ENCODE assay signal across 26 mouse cellular contexts in genomic region chr1:33996105-33996887, GRCm38 (mm10).
DNase-seq lines count a peak whose midpoint lies in the region; ATAC-seq and TF ChIP-seq lines count a peak whose summit lies in the region.
"Had no signal": no experiment of that assay in that cellular context is flagged by ENCODE, and none has a peak within 500 bp of the region (broad histone marks: within the 10 kb centered on the region; RNA-seq: fewer than 3 reads in every experiment).

No protein-coding gene starts in this region.

- H3K4me1 ChIP-seq in liver, adult 2 months (ENCODE audit: control insufficient read depth, insufficient read depth, low read length), result no peaks in the 10 kb centered on the region
- H3K4me1 ChIP-seq in liver, embryonic 11.5 days (replicated peaks; ENCODE audit: control insufficient read depth, insufficient read depth, low read length), result no peaks in the 10 kb centered on the region
- H3K4me1 ChIP-seq in liver, embryonic 13.5 days (replicated peaks), result peaks cover 5% of the 10 kb centered on the region; the same call in 1 of the 2 replicates
- H3K4me1 ChIP-seq in stomach, postnatal 0 days (replicated peaks; ENCODE audit: control insufficient read depth, insufficient read depth), result no peaks in the 10 kb centered on the region
- H3K4me1 ChIP-seq: forebrain, embryonic 12.5 days; hindbrain, embryonic 15.5 days; intestine, embryonic 15.5 days; midbrain, embryonic 15.5 days; neural tube, embryonic 13.5 days had no signal

- H3K27me3 ChIP-seq in liver, adult 2 months (ENCODE audit: control insufficient read depth, insufficient read depth, low read length), result peaks cover 3% of the 10 kb centered on the region; the same call in 1 of the 2 replicates
- no peaks in the 10 kb centered on the region for H3K27me3 ChIP-seq in liver, embryonic 11.5 days (replicated peaks; ENCODE audit: control insufficient read depth, insufficient read depth, low read length)
- H3K27me3 ChIP-seq in liver, embryonic 13.5 days, result no peaks in the 10 kb centered on the region
- H3K27me3 ChIP-seq in stomach, postnatal 0 days (ENCODE audit: control insufficient read depth, insufficient read depth, low read length), result no peaks in the 10 kb centered on the region
- H3K27me3 ChIP-seq: embryonic facial prominence, embryonic 13.5 days; forebrain, embryonic 12.5 days; hindbrain, embryonic 15.5 days; intestine, embryonic 15.5 days; midbrain, embryonic 15.5 days; neural tube, embryonic 13.5 days had no signal

- no peak for ATAC-seq in liver, embryonic 11.5 days (replicated peaks; ENCODE audit: low FRiP score)
- ATAC-seq in liver, embryonic 13.5 days (ENCODE audit: low read depth), result peak; percentile 45
- no peak for ATAC-seq in activated CD4-positive, CD25-positive, alpha-beta regulatory T cell, adult 4 months
- ATAC-seq in stomach, postnatal 0 days (ENCODE audit: low FRiP score, low TSS enrichment), result no peak
- ATAC-seq: intestine, embryonic 15.5 days; midbrain, embryonic 15.5 days had no signal

- H3K9me3 ChIP-seq in liver, embryonic 11.5 days (ENCODE audit: control insufficient read depth, low read length), result no peaks in the 10 kb centered on the region
- H3K9me3 ChIP-seq in liver, embryonic 13.5 days (replicated peaks), result no peaks in the 10 kb centered on the region
- H3K9me3 ChIP-seq in stomach, postnatal 0 days (ENCODE audit: control insufficient read depth, low read length), result no peaks in the 10 kb centered on the region
- H3K9me3 ChIP-seq: embryonic facial prominence, embryonic 13.5 days; forebrain, embryonic 12.5 days; heart, embryonic 10.5 days; hindbrain, embryonic 15.5 days; intestine, embryonic 15.5 days; limb, embryonic 10.5 days; midbrain, embryonic 15.5 days; neural tube, embryonic 13.5 days had no signal

- no peak for TF ChIP-seq EP300 in stomach, postnatal 0 days (optimal IDR thresholded peaks at IDR 0.05)

- H3K9ac ChIP-seq in liver, adult 2 months (ENCODE audit: low read depth, low read length), result no peak overlapping the region
- H3K9ac ChIP-seq in liver, embryonic 11.5 days (ENCODE audit: low read depth, low read length), result no peak overlapping the region
- H3K9ac ChIP-seq in liver, embryonic 13.5 days, result no peak overlapping the region
- no peak overlapping the region for H3K9ac ChIP-seq in stomach, postnatal 0 days (ENCODE audit: low read length)
- H3K9ac ChIP-seq: embryonic facial prominence, embryonic 13.5 days; forebrain, embryonic 12.5 days; hindbrain, embryonic 15.5 days; intestine, embryonic 15.5 days; midbrain, embryonic 15.5 days; neural tube, embryonic 13.5 days had no signal

- H3K27ac ChIP-seq in liver, adult 2 months (replicated peaks; ENCODE audit: insufficient read depth, low read depth, low read length), result no peak overlapping the region
- no peak overlapping the region for H3K27ac ChIP-seq in liver, embryonic 11.5 days (ENCODE audit: low read depth, low read length)
- H3K27ac ChIP-seq in liver, embryonic 13.5 days, result no peak overlapping the region
- H3K27ac ChIP-seq in stomach, postnatal 0 days (replicated peaks), result no peak overlapping the region
- H3K27ac ChIP-seq: embryonic facial prominence, embryonic 13.5 days; forebrain, embryonic 12.5 days; heart, embryonic 10.5 days; hindbrain, embryonic 15.5 days; intestine, embryonic 15.5 days; limb, embryonic 10.5 days; midbrain, embryonic 15.5 days; neural tube, embryonic 13.5 days had no signal

- no peak for TF ChIP-seq POLR2A in liver, adult 2 months (IDR thresholded peaks at IDR 0.05; ENCODE audit: extremely low read depth, insufficient read depth, low read length)

- no peak overlapping the region for H3K4me2 ChIP-seq in liver, embryonic 11.5 days
- H3K4me2 ChIP-seq in liver, embryonic 13.5 days, result no peak overlapping the region
- no peak overlapping the region for H3K4me2 ChIP-seq in stomach, postnatal 0 days (replicated peaks; ENCODE audit: low read depth)
- H3K4me2 ChIP-seq: embryonic facial prominence, embryonic 13.5 days; forebrain, embryonic 12.5 days; hindbrain, embryonic 15.5 days; intestine, embryonic 15.5 days; midbrain, embryonic 15.5 days; neural tube, embryonic 13.5 days had no signal

- WGBS in liver, adult 2 months, result 35% methylated on average over 5 of the region's 5 CpGs
- WGBS in liver, embryonic 11.5 days, result 75% methylated on average over 5 of the region's 5 CpGs
- WGBS in liver, embryonic 13.5 days (ENCODE audit: insufficient replicate concordance), result 68% methylated on average over 5 of the region's 5 CpGs
- 76% methylated on average over 5 of the region's 5 CpGs for WGBS in stomach, postnatal 0 days

- H3K4me3 ChIP-seq in liver, adult 2 months (ENCODE audit: insufficient read depth, low read depth, low read length), result no peak overlapping the region
- no peak overlapping the region for H3K4me3 ChIP-seq in liver, embryonic 11.5 days (ENCODE audit: low read depth, low read length)
- no peak overlapping the region for H3K4me3 ChIP-seq in liver, embryonic 13.5 days (replicated peaks)
- H3K4me3 ChIP-seq in stomach, postnatal 0 days (ENCODE audit: low read depth, low read length), result no peak overlapping the region
- H3K4me3 ChIP-seq: embryonic facial prominence, embryonic 13.5 days; erythroblast, embryonic 14.5 days; forebrain, embryonic 12.5 days; heart, embryonic 10.5 days; hindbrain, embryonic 15.5 days; intestine, embryonic 15.5 days; limb, embryonic 10.5 days; midbrain, embryonic 15.5 days; neural tube, embryonic 13.5 days had no signal

- no peak for TF ChIP-seq CTCF in liver, adult 2 months (IDR thresholded peaks at IDR 0.05; ENCODE audit: low read depth, low read length)
- no peak for TF ChIP-seq CTCF in stomach, postnatal 0 days (IDR thresholded peaks at IDR 0.05; ENCODE audit: low read depth)

- H3K36me3 ChIP-seq in liver, adult 2 months (ENCODE audit: control insufficient read depth, insufficient read depth, low read length), result no peaks in the 10 kb centered on the region
- no peaks in the 10 kb centered on the region for H3K36me3 ChIP-seq in liver, embryonic 11.5 days (ENCODE audit: control insufficient read depth, insufficient read depth, low read length)
- no peaks in the 10 kb centered on the region for H3K36me3 ChIP-seq in liver, embryonic 13.5 days
- no peaks in the 10 kb centered on the region for H3K36me3 ChIP-seq in stomach, postnatal 0 days (ENCODE audit: control insufficient read depth, insufficient read depth, low read length)
- H3K36me3 ChIP-seq: embryonic facial prominence, embryonic 13.5 days; forebrain, embryonic 12.5 days; heart, embryonic 10.5 days; hindbrain, embryonic 15.5 days; intestine, embryonic 15.5 days; limb, embryonic 10.5 days; midbrain, embryonic 15.5 days; neural tube, embryonic 13.5 days had no signal

- peak; percentile 35 to 83 for DNase-seq in adrenal gland, adult (ENCODE audit: inconsistent age in 2 of 2, low spot score in 1 of 2)
- no peak for DNase-seq in adrenal gland, postnatal 4 days (ENCODE audit: low spot score in 2 of 2)
- DNase-seq in liver, adult 2 months (ENCODE audit: extremely low read depth, low read depth, low spot score), result peak; percentile 22
- no peak for DNase-seq in liver, embryonic 11.5 days (ENCODE audit: low spot score)
- DNase-seq in liver, embryonic 13.5 days, result no peak
- DNase-seq in retina, embryonic 14.5 days (ENCODE audit: low spot score), result peak; percentile 32
- no peak for DNase-seq in stomach, postnatal 0 days (ENCODE audit: low spot score)
- DNase-seq: cerebellum, adult 9-11 months; gastrocnemius, postnatal 36 days; kidney, adult 9 months; kidney, postnatal 14 days; lung, adult 18-20 months; lung, postnatal 10 days; right cerebral cortex, adult 18-20 months; right cerebral cortex, postnatal 4 days; thymus, postnatal 25 days had no signal

- no peaks in the 10 kb centered on the region for H3K79me2 ChIP-seq in liver, adult 2 months (ENCODE audit: control insufficient read depth, insufficient read depth, low read length)

Comparison
In these comparisons a context has a peak if more than half of its experiments do, and no peak if none do; other contexts are left out.
1. DNase-seq: peak in adrenal gland, adult (2 of 2), liver, adult 2 months (single experiment) and retina, embryonic 14.5 days (single experiment); none in adrenal gland, postnatal 4 days (0 of 2), liver, embryonic 11.5 days (single experiment), liver, embryonic 13.5 days (single experiment) and stomach, postnatal 0 days (single experiment).